Comparison of ENCODE assay signal across 8 mouse cellular contexts in the genomic region with DNA sequence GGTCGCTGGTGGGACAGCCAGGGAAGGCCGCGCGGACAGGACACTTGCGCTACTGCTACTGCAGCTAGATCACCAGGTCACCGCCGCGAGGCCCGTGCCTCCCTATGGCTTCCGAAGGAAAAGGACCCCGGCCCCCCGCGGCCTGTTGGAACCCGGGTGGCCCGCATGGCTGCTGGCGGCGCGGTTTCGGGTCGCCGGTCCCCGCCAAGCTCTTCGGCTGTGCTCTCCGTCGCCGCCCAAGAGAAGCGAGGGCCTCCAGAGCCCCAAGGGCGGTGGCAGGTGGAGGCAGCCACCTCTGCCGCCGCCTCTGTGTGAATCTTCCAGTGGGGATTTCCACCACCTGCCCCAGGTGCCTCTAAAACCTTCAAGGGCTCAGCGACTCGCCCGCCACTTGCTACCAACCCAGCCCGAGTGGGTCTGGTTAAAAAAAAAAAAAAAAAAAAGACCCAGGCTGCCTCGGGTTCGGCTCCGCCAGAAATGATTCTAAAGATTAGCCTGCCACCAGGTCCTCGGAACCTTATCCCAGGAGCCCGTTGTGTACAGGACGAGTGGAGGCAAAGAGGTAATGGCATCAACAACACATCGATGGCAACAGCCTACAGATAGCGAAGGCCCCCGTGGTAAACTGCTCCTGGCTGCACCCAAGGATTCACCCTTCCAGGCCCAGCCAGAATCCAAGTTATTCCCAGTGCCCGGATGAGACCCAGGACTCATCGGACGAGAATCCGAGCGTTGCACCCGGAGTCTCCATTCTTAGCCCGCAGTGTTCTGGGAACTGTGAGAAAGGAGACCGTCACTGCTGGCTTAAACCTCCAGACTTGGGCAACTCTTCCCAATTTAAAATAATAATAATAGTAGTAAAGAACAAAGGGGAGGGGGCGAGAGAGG. TPM values are rescaled to one million over a fixed set of nuclear protein-coding genes. Genes with fewer than 3 reads are reported as not detected.
DNase-seq lines count a peak whose midpoint lies in the region; ATAC-seq and TF ChIP-seq lines count a peak whose summit lies in the region.

No protein-coding gene starts in this region.

- DNase-seq in CD4-positive, CD25-positive, alpha-beta regulatory T cell, adult 2 months (ENCODE audit: low read depth, low spot score), result peak; percentile 37
- DNase-seq in A20 (ENCODE audit: low read depth, low spot score), result peak; percentile 64
- DNase-seq in liver, embryonic 14.5 days (ENCODE audit: low read depth in 3 of 3, low spot score in 3 of 3), result no peak
- DNase-seq in adrenal gland, postnatal 14 days, result no peak
- no peak for DNase-seq in right cerebral cortex, postnatal 10 days (ENCODE audit: low spot score in 2 of 2)

- no peak for ATAC-seq in CD4-positive, CD25-positive, alpha-beta regulatory T cell, adult 4 months
- ATAC-seq in forebrain, embryonic 15.5 days (replicated peaks), result no peak
- no peak for ATAC-seq in liver, embryonic 14.5 days (ENCODE audit: insufficient read depth)
- no peak for ATAC-seq in monocyte, adult 5-6 weeks (replicated peaks; ENCODE audit: insufficient number of reproducible peaks, low FRiP score, low TSS enrichment, poor library complexity, severe bottlenecking)

- no peaks in the 10 kb centered on the region for H3K36me3 ChIP-seq in forebrain, embryonic 15.5 days
- no peaks in the 10 kb centered on the region for H3K36me3 ChIP-seq in liver, embryonic 14.5 days (replicated peaks; ENCODE audit: control insufficient read depth, insufficient read depth, low read depth)

- peak overlapping the region; percentile 48 for H3K4me3 ChIP-seq in forebrain, embryonic 15.5 days
- H3K4me3 ChIP-seq in liver, embryonic 14.5 days (ENCODE audit: insufficient read depth in 1 of 2, low read depth in 2 of 2, low read length in 2 of 2), result peak overlapping the region; percentile 50 to 61

- H3K4me2 ChIP-seq in forebrain, embryonic 15.5 days (replicated peaks), result peak overlapping the region; percentile 92
- peak overlapping the region; percentile 44 for H3K4me2 ChIP-seq in liver, embryonic 14.5 days (ENCODE audit: low read depth)

- no peak for TF ChIP-seq CTCF in liver, embryonic 14.5 days (IDR thresholded peaks at IDR 0.05; ENCODE audit: low read depth)

- H3K9ac ChIP-seq in forebrain, embryonic 15.5 days (replicated peaks), result peak overlapping the region; percentile 44
- H3K9ac ChIP-seq in liver, embryonic 14.5 days (replicated peaks), result peak overlapping the region; percentile 36; the same call in 1 of the 2 replicates

- H3K4me1 ChIP-seq in forebrain, embryonic 15.5 days, result peaks cover 50% of the 10 kb centered on the region
- H3K4me1 ChIP-seq in liver, embryonic 14.5 days (replicated peaks; ENCODE audit: control insufficient read depth in 2 of 2, insufficient read depth in 2 of 2, low read length in 1 of 2), result no peaks in the 10 kb centered on the region; a peak in 1 of 4 replicates

- no peaks in the 10 kb centered on the region for H3K9me3 ChIP-seq in forebrain, embryonic 15.5 days
- no peaks in the 10 kb centered on the region for H3K9me3 ChIP-seq in liver, embryonic 14.5 days (ENCODE audit: control insufficient read depth, low read length)

- peaks cover 85% of the 10 kb centered on the region for H3K27me3 ChIP-seq in forebrain, embryonic 15.5 days
- peaks cover 86% of the 10 kb centered on the region for H3K27me3 ChIP-seq in liver, embryonic 14.5 days (ENCODE audit: control insufficient read depth, insufficient read depth, low read length)

- no peak overlapping the region for H3K27ac ChIP-seq in forebrain, embryonic 15.5 days (replicated peaks)
- H3K27ac ChIP-seq in liver, embryonic 14.5 days, result no peak overlapping the region

- 2% methylated on average over 52 of the region's 52 CpGs for WGBS in forebrain, embryonic 15.5 days
- WGBS in liver, embryonic 14.5 days (ENCODE audit: insufficient replicate concordance), result 4% methylated on average over 52 of the region's 52 CpGs

- TF ChIP-seq EP300 in liver, embryonic 14.5 days (IDR thresholded peaks at IDR 0.05; ENCODE audit: low read depth), result no peak

RNA-seq across cellular contexts. Expression of a gene that starts 2.6 kb away (rescaled TPM):
- polyA plus RNA-seq in CD4-positive, CD25-positive, alpha-beta regulatory T cell, adult 4 months (2017; shearing (Covaris generic)), result 1 to 10 TPM; 1.7 to 2.2 TPM
- 4.3 and 4.4 TPM in 2 replicates for polyA plus RNA-seq in forebrain, embryonic 15.5 days (2015; fragmentation: Nextera tagmentation; extraction: Ambion mirVana)
- 7.8 and 8.0 TPM in 2 replicates for polyA plus RNA-seq in liver, embryonic 14.5 days (2012; rRNA removed)
- 10.4 and 12.1 TPM in 2 replicates for polyA plus RNA-seq in liver, embryonic 14.5 days (2014; fragmentation: Nextera tagmentation; extraction: Ambion mirVana)
- total RNA-seq in monocyte, adult 5-6 weeks (2017), result 16.4 to 32.5 TPM (median 17.9 TPM) in 3 replicates
- total RNA-seq in adrenal gland, postnatal 14 days (2021), result 3.0 and 7.4 TPM in 2 replicates

Comparison
In these comparisons a context has a peak if more than half of its experiments do, and no peak if none do; other contexts are left out.
1. DNase-seq: peak in CD4-positive, CD25-positive, alpha-beta regulatory T cell, adult 2 months (single experiment) and A20 (single experiment); none in liver, embryonic 14.5 days (0 of 3), adrenal gland, postnatal 14 days (single experiment) and right cerebral cortex, postnatal 10 days (0 of 2).